Mouse (Mus musculus) layer of hippocampus, adult 9-10 months (tissue): Measurements from ENCODE around the gene N4bp3.
"Not testable (repeated sequence)": the region's sequence is repeated elsewhere in the genome, so short reads cannot be mapped to it uniquely, and the experiment has no call there.

Experiments
- DNase-seq: peaks from one replicate; pipeline ENCODE4 v3.0.0; 2022; ENCODE audit warnings: low spot score

Gene N4bp3

DNA sequence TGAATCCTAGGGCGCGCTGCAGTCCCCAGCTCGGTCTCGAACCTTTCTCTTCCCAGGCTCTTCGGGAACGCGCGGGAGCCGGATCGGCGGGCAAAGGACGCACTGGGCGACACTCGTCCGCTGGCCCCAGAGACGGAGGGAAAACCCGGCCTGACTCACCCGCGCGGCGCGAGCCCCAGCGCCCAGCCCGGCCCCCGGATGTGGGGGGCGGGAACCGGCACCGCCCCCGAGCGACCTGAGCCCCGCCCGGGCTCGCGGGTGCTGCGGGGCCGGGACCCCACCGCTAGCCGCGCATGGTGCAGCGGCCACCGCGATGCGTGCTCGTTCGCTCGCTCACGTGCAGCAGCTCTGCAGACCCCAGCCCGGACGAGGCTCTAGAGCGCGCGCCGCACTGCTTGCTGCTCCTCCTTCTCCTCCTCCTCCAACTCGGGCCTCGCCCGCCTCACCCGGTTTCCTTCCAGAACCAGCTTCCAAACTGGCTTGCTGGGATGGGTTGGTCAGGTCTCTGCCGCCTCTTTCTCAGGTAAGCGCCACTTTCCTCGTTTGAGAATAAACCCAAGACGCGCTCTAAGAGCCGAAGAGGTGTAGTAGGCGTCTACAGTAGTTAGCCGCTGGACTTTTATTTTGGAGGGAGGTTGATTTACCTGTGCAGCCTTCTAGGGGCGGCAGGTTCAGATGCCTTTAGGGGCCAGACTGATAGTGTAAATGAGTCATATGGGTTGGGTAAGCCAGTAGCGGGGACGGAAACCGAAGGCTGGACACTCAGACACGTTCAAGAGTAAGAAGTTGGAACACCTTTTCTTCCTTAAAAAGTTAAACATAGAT is at the start of gene N4bp3, which contains the start of gene D930048N14Rik:
Gene N4bp3 (minus strand): TSS at position 152 of the 825 bp plus-strand sequence.
Gene D930048N14Rik (plus strand): TSS at position 264 of the 825 bp plus-strand sequence.
- DNase-seq: no peak

DNA sequence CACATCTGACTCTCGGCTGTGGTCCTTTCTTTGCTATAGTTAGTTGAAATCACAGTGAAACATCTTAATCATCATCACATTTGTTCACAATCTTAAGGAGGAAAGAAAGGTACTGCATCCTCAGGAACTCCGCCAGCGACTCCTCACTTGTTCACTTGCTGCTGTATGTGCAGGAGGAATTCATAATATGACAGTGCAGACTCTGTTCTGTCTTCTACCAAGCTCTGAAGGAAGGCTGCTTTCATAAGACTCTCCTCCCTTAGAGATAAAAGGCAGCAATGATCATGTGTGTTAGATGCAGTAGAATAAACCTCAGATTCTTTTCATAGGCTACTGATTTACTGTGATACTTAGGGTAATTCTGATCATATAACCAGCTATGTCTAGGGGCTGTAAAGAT is 44.3 kb upstream of the N4bp3 start:
- DNase-seq: no peak

- not testable (repeated sequence) for DNase-seq
These were observed 40.0 kb upstream of the N4bp3 start for GRCm38 (mm10) chr11:51690597-51690996.

- no peak for DNase-seq
These were observed 38.7 kb upstream of the N4bp3 start for GRCm38 (mm10) chr11:51689343-51689742.

DNA sequence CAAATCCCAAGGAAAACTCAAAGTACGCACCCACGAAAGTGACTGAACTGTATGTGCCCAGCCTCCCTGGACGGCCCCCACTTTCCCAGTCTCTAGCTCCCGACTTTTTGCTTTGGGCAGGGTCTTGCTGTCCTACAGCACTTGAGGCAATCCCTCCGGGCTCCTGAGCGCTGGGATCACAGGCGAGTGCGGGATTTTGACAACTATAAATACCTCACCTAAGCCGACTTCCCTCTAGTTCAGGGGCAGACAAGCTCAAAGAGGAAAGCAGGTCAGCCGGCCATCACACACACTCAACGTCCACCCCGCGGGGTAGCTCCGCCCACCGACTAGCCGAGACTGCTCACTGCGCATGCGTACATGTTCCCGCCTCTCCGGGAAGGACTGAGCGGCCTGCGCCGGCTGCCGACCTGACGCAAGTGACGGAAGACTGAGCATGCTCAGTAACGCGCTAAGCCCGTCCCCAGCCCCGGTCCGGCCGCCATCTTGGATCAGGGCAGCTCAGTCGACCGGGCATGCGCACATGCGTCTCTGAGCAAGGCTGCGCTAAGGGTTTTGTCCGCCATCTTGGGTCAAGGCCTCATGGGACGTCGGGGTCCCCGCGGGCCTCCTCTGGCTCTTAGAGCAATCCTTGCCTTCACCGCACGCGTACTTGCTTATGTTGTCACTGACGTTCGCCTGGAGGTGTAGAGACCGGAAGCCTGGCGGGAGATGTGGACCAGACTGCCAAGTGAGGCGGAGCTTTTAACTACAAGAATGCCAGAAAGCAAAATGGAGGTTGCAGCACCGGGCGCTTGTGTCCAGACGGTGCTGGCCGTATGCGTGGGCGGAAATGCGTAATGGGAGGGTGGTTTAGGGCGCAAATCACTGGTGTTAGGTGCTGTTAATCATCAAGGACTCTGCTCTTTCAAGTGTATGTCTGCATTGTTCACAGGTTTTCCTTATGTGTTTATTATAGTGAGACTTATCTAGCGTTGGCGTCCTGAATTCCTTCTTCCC is 38.0 kb upstream of the N4bp3 start, which contains the start of gene 0610009B22Rik:
Gene 0610009B22Rik (minus strand): TSS at position 545 of the 999 bp plus-strand sequence.
- DNase-seq: peak; percentile 98

GRCm38 (mm10) chr11:51681976-51682374 is 31.3 kb upstream of the N4bp3 start:
- no peak for DNase-seq

DNA sequence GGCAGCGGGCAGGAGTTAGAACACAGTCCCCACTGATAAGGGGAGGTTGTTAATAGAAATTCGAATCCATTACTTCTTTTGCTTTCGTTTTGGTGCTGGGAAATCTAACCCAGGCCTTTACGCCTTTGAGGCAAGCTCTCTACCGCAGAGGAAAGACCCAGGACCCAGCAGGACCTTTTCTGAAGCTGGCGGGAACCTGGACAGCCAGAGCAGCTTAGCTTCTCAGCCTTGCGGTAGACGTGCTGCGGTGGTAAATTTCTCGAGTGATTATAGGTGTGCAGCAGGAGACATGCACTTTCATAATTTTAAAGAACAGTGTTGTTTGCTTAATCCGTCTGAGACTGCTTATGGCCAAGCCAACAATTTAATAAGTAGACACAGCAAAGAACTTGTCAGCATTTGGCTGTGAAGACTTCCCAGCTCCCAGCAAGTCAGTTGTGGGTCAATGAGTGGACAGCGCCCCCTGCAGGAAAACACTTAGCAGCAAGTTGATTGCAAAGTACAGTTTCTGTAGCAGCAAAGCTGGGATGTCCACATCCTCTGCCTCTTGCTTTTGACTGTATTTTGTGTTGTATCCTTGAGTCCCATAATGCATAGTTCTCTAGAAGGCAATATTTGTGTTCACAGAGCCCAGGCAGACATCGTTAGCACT is 30.8 kb upstream of the N4bp3 start:
- peak; percentile 67 for DNase-seq

DNA sequence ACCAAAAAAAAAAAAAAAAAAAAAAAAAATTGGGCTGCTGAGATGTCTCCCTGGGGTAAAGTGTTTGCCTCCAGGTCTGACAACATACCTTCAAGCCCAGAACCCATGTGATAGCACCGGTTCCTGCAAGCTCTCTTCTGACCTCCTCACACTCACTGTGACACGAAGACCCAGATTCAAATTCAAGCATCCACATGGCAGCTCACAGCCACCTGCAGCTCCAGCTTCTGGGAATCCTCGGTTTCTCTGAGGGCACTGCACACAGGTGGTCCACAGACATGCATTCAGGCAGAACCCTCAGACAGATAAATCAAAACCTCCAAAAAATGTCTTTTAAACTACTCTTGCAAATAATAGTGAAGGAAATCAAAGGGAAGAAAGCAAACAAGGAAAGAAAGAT is 28.8 kb upstream of the N4bp3 start:
- no peak for DNase-seq

- DNase-seq: no peak
These were observed 27.2 kb upstream of the N4bp3 start for GRCm38 (mm10) chr11:51677737-51678418.

GRCm38 (mm10) chr11:51675386-51675785 is 24.7 kb upstream of the N4bp3 start:
- no peak for DNase-seq

- no peak for DNase-seq
These were observed 22.6 kb upstream of the N4bp3 start for GRCm38 (mm10) chr11:51673291-51673690.

DNA sequence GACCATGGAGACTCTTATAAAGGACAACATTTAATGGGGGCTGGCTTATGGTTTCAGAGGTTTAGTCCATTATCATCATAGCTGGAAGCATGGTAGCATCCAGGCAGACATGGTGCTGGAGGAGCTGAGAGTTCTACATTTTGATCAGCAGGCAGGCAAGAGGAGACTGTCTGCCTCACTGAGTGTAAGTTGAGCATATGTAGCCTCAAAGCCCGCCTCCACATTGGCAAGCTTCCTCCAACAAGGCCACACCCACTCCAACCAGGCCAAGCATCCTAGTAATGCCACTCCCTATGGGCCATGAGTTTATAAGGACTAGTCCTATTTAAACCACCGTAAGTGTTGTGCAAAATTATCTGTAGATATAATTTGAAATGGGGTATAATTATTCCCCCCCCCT is 20.7 kb upstream of the N4bp3 start:
- no peak for DNase-seq

GRCm38 (mm10) chr11:51670846-51671245 is 20.2 kb upstream of the N4bp3 start:
- no peak for DNase-seq

- not testable (repeated sequence) for DNase-seq
These were observed 14.1 kb upstream of the N4bp3 start for GRCm38 (mm10) chr11:51664747-51665146.

DNA sequence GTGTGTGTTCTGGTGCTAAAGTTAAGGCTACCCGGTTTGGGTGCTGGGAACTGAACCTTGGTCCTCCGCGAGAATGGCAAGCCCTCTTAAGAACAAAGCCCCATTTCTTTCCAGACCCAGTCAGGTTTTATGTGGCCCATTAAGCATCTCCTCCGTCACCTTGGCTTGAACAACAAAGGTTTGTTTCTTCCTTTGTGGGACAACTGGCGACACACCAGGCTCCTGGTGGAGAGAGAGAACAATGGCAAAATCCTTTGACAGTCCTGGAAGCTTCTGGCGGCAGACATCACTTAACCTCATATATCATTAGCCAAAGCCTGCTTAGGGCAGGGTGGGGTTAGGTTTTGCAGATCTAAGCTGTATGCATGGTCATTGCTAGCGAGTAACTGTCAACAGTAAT is 12.0 kb upstream of the N4bp3 start:
- no peak for DNase-seq

- DNase-seq: no peak
These were observed 11.3 kb upstream of the N4bp3 start for GRCm38 (mm10) chr11:51661867-51662365.

DNA sequence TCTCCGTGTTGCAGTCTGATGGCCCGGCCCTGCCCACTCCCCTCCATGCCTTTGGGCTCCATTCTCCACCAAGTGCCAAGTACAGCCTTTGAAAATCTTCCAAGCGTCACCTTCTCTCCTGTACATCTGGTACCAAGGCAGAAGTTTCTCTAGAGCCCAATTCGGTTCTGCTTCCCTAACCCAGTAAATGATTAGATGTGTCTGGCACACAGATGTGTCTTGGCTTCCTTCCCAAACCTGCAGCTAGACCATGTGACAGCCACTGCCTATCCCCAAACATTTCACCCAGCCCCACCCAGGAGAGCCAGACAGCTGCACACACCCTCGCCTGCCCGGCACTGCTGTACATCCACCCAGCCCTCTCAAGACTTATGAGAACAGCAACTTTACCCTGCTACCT is 8.1 kb upstream of the N4bp3 start:
- no peak for DNase-seq

DNA sequence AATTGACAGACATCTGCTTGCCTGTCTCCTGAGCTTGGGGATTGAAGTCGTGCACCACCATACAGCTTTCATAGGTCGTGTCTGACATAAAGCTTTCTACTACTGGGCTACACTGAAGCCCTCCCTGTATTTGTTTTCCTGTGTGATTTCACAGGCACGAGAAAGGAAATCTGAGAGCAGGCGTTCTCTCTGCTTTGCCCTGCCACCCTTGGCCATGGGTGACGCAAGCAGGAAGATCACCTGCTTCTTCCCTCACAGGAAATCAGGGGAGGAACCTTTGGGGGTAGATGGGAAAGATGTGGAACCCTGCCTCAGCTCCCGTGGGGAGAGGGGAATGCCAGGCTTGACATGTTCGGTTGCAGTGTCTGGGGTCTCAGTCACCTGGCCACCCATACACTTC is 7.6 kb upstream of the N4bp3 start:
- DNase-seq: no peak

DNA sequence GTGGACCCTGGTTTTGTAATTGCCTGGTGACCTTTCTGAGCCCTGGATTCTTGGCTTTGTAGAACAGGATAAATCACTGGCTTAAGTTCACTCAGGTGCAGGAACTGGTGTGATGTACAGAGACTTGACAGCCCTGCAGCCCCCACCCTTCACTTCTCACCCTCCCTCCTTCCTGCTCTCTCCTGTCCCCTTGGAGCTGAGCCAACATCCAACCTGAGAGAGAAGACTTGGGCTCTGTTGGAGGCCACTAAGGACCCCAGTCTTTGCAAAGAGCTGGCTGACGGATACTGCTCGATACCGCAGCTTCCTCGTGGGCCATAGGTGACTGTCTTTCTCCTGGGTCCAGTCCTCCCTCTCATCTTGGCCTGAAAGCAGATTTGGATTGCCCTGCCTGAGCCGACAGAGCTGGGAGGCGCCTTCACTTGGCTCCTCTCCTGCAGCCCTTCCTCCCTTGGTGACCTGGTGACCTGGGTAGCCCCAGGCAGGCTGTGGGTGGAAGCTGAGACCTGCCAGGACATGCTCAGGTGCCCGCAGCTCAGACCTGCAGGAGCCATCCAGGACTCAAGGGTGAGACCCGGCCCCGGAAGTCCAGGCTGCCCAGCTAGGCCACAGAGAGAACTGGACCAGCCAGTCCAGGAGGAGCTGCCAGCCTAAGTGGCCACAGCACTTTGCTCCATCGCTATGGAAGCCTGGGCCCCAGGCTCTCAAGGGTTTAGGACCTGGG is 6.3 kb upstream of the N4bp3 start:
- no peak for DNase-seq

GRCm38 (mm10) chr11:51654891-51655290 is 4.2 kb upstream of the N4bp3 start:
- no peak for DNase-seq

DNA sequence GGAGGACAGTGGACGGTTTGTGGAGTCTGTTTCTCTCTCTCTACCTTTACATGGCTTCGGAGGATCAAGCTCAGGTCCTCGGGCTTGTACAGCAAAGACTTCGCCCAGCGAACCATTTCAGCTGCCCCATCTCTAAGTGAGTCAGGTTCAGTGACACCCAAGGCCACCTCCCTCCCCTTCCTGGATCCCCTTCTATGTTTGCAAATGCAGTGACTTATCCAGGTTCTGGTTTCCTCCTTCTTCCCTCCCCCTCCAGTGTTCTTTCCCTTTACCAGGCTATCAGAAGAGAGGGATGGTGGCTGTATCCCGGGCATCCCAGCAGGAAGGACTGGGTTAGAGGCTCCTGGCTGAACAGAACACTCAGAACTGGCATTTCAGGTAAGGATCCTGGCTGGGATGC is 3.1 kb upstream of the N4bp3 start:
- DNase-seq: no peak
